In the genomic region with DNA sequence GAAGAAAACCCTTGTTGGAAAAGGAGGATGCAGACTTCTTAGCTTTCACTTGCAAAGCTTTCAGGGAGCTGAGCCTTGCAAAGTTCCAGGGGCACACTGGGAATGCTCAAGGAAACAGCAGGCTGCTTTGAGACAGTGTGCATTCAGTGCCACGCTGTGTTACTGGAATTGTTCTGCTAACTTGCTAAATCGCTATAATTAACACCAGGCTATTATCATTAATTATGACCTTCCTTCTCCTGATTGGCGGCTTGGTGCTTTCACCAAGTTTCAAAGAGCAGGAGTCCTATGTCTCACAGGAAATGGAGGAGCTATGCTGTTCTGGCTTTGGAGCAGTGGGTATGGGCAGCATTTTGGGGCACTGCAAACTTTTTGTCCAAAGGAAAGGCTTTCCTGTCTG, we compare ENCODE assay signal across 14 mouse cellular contexts. TPM values are rescaled to one million over a fixed set of nuclear protein-coding genes. Genes with fewer than 3 reads are reported as not detected.
"Had no signal": no experiment of that assay in that cellular context is flagged by ENCODE, and none has a peak within 500 bp of the region (broad histone marks: within the 10 kb centered on the region; RNA-seq: fewer than 3 reads in every experiment).

No protein-coding gene starts in this region.

- H3K4me2 ChIP-seq: kidney, embryonic 15.5 days; limb, embryonic 15.5 days; liver, embryonic 13.5 days; lung, embryonic 15.5 days; midbrain, embryonic 13.5 days; stomach, embryonic 15.5 days had no signal

- H3K9me3 ChIP-seq: limb, embryonic 15.5 days; lung, embryonic 15.5 days; midbrain, embryonic 13.5 days; stomach, embryonic 15.5 days had no signal

- ATAC-seq: liver, postnatal 0 days; midbrain, embryonic 13.5 days had no signal

- H3K36me3 ChIP-seq: kidney, embryonic 15.5 days; limb, embryonic 15.5 days; liver, embryonic 13.5 days; lung, embryonic 15.5 days; midbrain, embryonic 13.5 days; stomach, embryonic 15.5 days had no signal

- DNase-seq: kidney, adult 18-20 months; kidney, postnatal 14 days; left cerebral cortex, postnatal 4 days; liver, embryonic 13.5 days; liver, postnatal 0 days; lung, postnatal 14 days; thymus, postnatal 36 days had no signal

- H3K4me3 ChIP-seq: kidney, embryonic 15.5 days; limb, embryonic 15.5 days; liver, embryonic 13.5 days; lung, embryonic 15.5 days; midbrain, embryonic 13.5 days; stomach, embryonic 15.5 days had no signal

- H3K4me1 ChIP-seq: limb, embryonic 15.5 days; liver, embryonic 13.5 days; lung, embryonic 15.5 days; stomach, embryonic 15.5 days had no signal

- H3K9ac ChIP-seq: kidney, embryonic 15.5 days; limb, embryonic 15.5 days; liver, embryonic 13.5 days; liver, postnatal 0 days; lung, embryonic 15.5 days; midbrain, embryonic 13.5 days; stomach, embryonic 15.5 days had no signal

- H3K27ac ChIP-seq: kidney, embryonic 15.5 days; limb, embryonic 15.5 days; liver, embryonic 13.5 days; lung, embryonic 15.5 days; midbrain, embryonic 13.5 days; stomach, embryonic 15.5 days had no signal

- H3K27me3 ChIP-seq: kidney, embryonic 15.5 days; limb, embryonic 15.5 days; liver, embryonic 13.5 days; lung, embryonic 15.5 days; midbrain, embryonic 13.5 days; stomach, embryonic 15.5 days had no signal

RNA-seq across cellular contexts. Expression of a gene that starts 43.0 kb away (rescaled TPM):
- total RNA-seq: neutrophil, adult 5-6 weeks had no signal
- polyA plus RNA-seq: spleen, adult 2 months had no signal
